Comparison of ENCODE assay signal across 13 mouse cellular contexts in genomic region chrX:14448056-14448455, GRCm38 (mm10).
DNase-seq lines count a peak whose midpoint lies in the region.
"Had no signal": no experiment of that assay in that cellular context is flagged by ENCODE, and none has a peak within 500 bp of the region (broad histone marks: within the 10 kb centered on the region; RNA-seq: fewer than 3 reads in every experiment).

No protein-coding gene starts in this region.

- peak; percentile 43 to 59 for DNase-seq in cerebellum, postnatal 14 days
- no peak for DNase-seq in cerebellum, postnatal 4 days (ENCODE audit: low spot score in 2 of 2)
- DNase-seq in left cerebral cortex, postnatal 4 days, result peak; percentile 35
- DNase-seq in left cerebral cortex, postnatal 36 days (ENCODE audit: low spot score in 2 of 2), result no peak
- DNase-seq in brain, adult 2 months (ENCODE audit: low read depth, low spot score), result peak; percentile 4
- DNase-seq in gastrocnemius, postnatal 14 days, result no peak
- DNase-seq: adrenal gland, adult 2 months; adrenal gland, postnatal 10 days; adrenal gland, postnatal 25 days; cerebellum, adult 18-20 months; cerebellum, adult 8-10 months; cerebellum, adult 9-11 months; forebrain, postnatal 0 days had no signal

- intact Hi-C loops in left cerebral cortex, postnatal 4 days (cut with DNase I), result no loop called here
- intact Hi-C loops in left cerebral cortex, postnatal 36 days (cut with DNase I), result no loop called here
- intact Hi-C loops in gastrocnemius, postnatal 14 days (cut with DNase I; ENCODE audit: low total_unique reads), result no loop called here

Comparison
In these comparisons a context has a peak if more than half of its experiments do, and no peak if none do; other contexts are left out.
1. DNase-seq: peak in cerebellum, postnatal 14 days (2 of 2), left cerebral cortex, postnatal 4 days (single experiment) and brain, adult 2 months (single experiment); none in cerebellum, postnatal 4 days (0 of 2), left cerebral cortex, postnatal 36 days (0 of 2) and gastrocnemius, postnatal 14 days (single experiment).